Mouse (Mus musculus): Measurements from ENCODE around the gene Usp4. TPM values are rescaled to one million over a fixed set of nuclear protein-coding genes. Genes with fewer than 3 reads are reported as not detected.
A peak's percentile ranks its signal among the peaks of the same experiment; 100 is the strongest.

Gene Usp4
- polyA plus RNA-seq, 1 experiment from 2014 or later, result 132 TPM

GRCm38 (mm10) chr9:108343835-108344234 lies 3.8 kb upstream of the Usp4 start:
- no peak for ATAC-seq
- Histone ChIP-seq H3K27ac (no peak overlapping the region), H3K4me1 (peaks cover 29% of the 10 kb centered on the region), H3K9ac (no peak overlapping the region), H3K9me3 (replicated peaks) (no peaks in the 10 kb centered on the region), H3K4me2 (no peak overlapping the region), H3K36me3 (ENCODE audit: poor library complexity, severe bottlenecking) (no peaks in the 10 kb centered on the region), H3K4me3 (no peak overlapping the region), H3K27me3 (no peaks in the 10 kb centered on the region)
- WGBS, result 100% methylated on average over 1 of the region's 1 CpGs

GRCm38 (mm10) chr9:108344471-108344870 lies 3.2 kb upstream of the Usp4 start:
- no peak overlapping the region for H3K27ac ChIP-seq
- H3K4me2 ChIP-seq, result no peak overlapping the region
- H3K4me1 ChIP-seq, result peaks cover 36% of the 10 kb centered on the region
- no peak overlapping the region for H3K4me3 ChIP-seq
- no peaks in the 10 kb centered on the region for H3K27me3 ChIP-seq
- no peaks in the 10 kb centered on the region for H3K36me3 ChIP-seq (ENCODE audit: poor library complexity, severe bottlenecking)
- H3K9me3 ChIP-seq (replicated peaks), result no peaks in the 10 kb centered on the region
- ATAC-seq, result no peak
- 79% methylated on average over 4 of the region's 4 CpGs for WGBS
- H3K9ac ChIP-seq, result no peak overlapping the region

GRCm38 (mm10) chr9:108347024-108347423 lies 629 bp upstream of the Usp4 start:
- peak overlapping the region; percentile 81 for H3K4me2 ChIP-seq
- peaks cover 29% of the 10 kb centered on the region for H3K4me1 ChIP-seq
- H3K36me3 ChIP-seq (ENCODE audit: poor library complexity, severe bottlenecking), result peaks cover 24% of the 10 kb centered on the region
- H3K9me3 ChIP-seq (replicated peaks), result no peaks in the 10 kb centered on the region
- 7% methylated on average over 11 of the region's 11 CpGs for WGBS
- H3K27ac ChIP-seq, result peak overlapping the region; percentile 92
- H3K4me3 ChIP-seq, result peak overlapping the region; percentile 95
- peak overlapping the region; percentile 94 for H3K9ac ChIP-seq
- ATAC-seq, result no peak
- no peaks in the 10 kb centered on the region for H3K27me3 ChIP-seq

GRCm38 (mm10) chr9:108348290-108348680 lies 632 bp downstream of the Usp4 start:
- Histone ChIP-seq H3K27me3 (no peaks in the 10 kb centered on the region), H3K36me3 (ENCODE audit: poor library complexity, severe bottlenecking) (peaks cover 36% of the 10 kb centered on the region), H3K9ac (peak overlapping the region; percentile 94), H3K4me1 (peaks cover 29% of the 10 kb centered on the region), H3K4me2 (peak overlapping the region; percentile 81), H3K27ac (peak overlapping the region; percentile 92; the same call in 1 of the 2 replicates), H3K4me3 (peak overlapping the region; percentile 95), H3K9me3 (replicated peaks) (no peaks in the 10 kb centered on the region)
- ATAC-seq, result no peak; the same call in 1 of the 2 replicates
- WGBS, result 9% methylated on average over 14 of the region's 14 CpGs

GRCm38 (mm10) chr9:108349727-108350126 lies 2.1 kb downstream of the Usp4 start:
- no peaks in the 10 kb centered on the region for H3K27me3 ChIP-seq
- peaks cover 29% of the 10 kb centered on the region for H3K4me1 ChIP-seq
- whole genome bisulfite sequencing, result 91% methylated on average over 4 of the region's 4 CpGs
- peaks cover 51% of the 10 kb centered on the region for H3K36me3 ChIP-seq (ENCODE audit: poor library complexity, severe bottlenecking)
- no peak overlapping the region for H3K27ac ChIP-seq
- no peaks in the 10 kb centered on the region for H3K9me3 ChIP-seq (replicated peaks)
- ATAC-seq, result no peak
- H3K9ac ChIP-seq, result no peak overlapping the region
- H3K4me3 ChIP-seq, result no peak overlapping the region
- H3K4me2 ChIP-seq, result no peak overlapping the region

GRCm38 (mm10) chr9:108378234-108378633 lies 30.6 kb downstream of the Usp4 start:
- no peaks in the 10 kb centered on the region for H3K9me3 ChIP-seq (replicated peaks)
- peaks cover 97% of the 10 kb centered on the region for H3K36me3 ChIP-seq (ENCODE audit: poor library complexity, severe bottlenecking)
- H3K4me1 ChIP-seq, result no peaks in the 10 kb centered on the region
- no peaks in the 10 kb centered on the region for H3K27me3 ChIP-seq
- no peak overlapping the region for H3K9ac ChIP-seq
- H3K4me2 ChIP-seq, result no peak overlapping the region
- WGBS, result 93% methylated on average over 9 of the region's 9 CpGs
- no peak overlapping the region for H3K27ac ChIP-seq
- ATAC-seq, result no peak
- no peak overlapping the region for H3K4me3 ChIP-seq

- Histone ChIP-seq H3K9ac (no peak overlapping the region), H3K36me3 (ENCODE audit: poor library complexity, severe bottlenecking) (peaks cover 97% of the 10 kb centered on the region), H3K4me1 (no peaks in the 10 kb centered on the region), H3K9me3 (replicated peaks) (no peaks in the 10 kb centered on the region), H3K27ac (no peak overlapping the region), H3K4me2 (no peak overlapping the region), H3K4me3 (no peak overlapping the region), H3K27me3 (no peaks in the 10 kb centered on the region)
- no peak for ATAC-seq
- 95% methylated on average over 5 of the region's 5 CpGs for WGBS
Observed at GRCm38 (mm10) chr9:108378736-108379135, 31.1 kb downstream of the Usp4 start.

- H3K36me3 ChIP-seq (ENCODE audit: poor library complexity, severe bottlenecking), result peaks cover 97% of the 10 kb centered on the region
- no peaks in the 10 kb centered on the region for H3K27me3 ChIP-seq
- H3K9me3 ChIP-seq (replicated peaks), result no peaks in the 10 kb centered on the region
- 87% methylated on average over 4 of the region's 4 CpGs for WGBS
- ATAC-seq, result no peak
- no peak overlapping the region for H3K9ac ChIP-seq
- no peak overlapping the region for H3K4me3 ChIP-seq
- H3K4me1 ChIP-seq, result no peaks in the 10 kb centered on the region
- no peak overlapping the region for H3K4me2 ChIP-seq
- no peak overlapping the region for H3K27ac ChIP-seq
Observed at GRCm38 (mm10) chr9:108379294-108379693, 31.6 kb downstream of the Usp4 start.

GRCm38 (mm10) chr9:108381382-108381781 lies 33.7 kb downstream of the Usp4 start:
- H3K4me2 ChIP-seq, result no peak overlapping the region
- ATAC-seq, result no peak
- WGBS, result 97% methylated on average over 9 of the region's 9 CpGs
- no peaks in the 10 kb centered on the region for H3K9me3 ChIP-seq (replicated peaks)
- no peak overlapping the region for H3K9ac ChIP-seq
- H3K27me3 ChIP-seq, result no peaks in the 10 kb centered on the region
- H3K36me3 ChIP-seq (ENCODE audit: poor library complexity, severe bottlenecking), result peaks cover 99% of the 10 kb centered on the region
- H3K27ac ChIP-seq, result no peak overlapping the region
- no peak overlapping the region for H3K4me3 ChIP-seq
- no peaks in the 10 kb centered on the region for H3K4me1 ChIP-seq

GRCm38 (mm10) chr9:108385006-108385405 lies 37.4 kb downstream of the Usp4 start:
- H3K9me3 ChIP-seq (replicated peaks), result no peaks in the 10 kb centered on the region
- no peaks in the 10 kb centered on the region for H3K4me1 ChIP-seq
- no peak overlapping the region for H3K4me3 ChIP-seq
- peaks cover 98% of the 10 kb centered on the region for H3K36me3 ChIP-seq (ENCODE audit: poor library complexity, severe bottlenecking)
- ATAC-seq, result no peak
- H3K9ac ChIP-seq, result no peak overlapping the region
- no peak overlapping the region for H3K27ac ChIP-seq
- 88% methylated on average over 7 of the region's 7 CpGs for WGBS
- H3K4me2 ChIP-seq, result no peak overlapping the region
- H3K27me3 ChIP-seq, result no peaks in the 10 kb centered on the region

GRCm38 (mm10) chr9:108386816-108387215 lies 39.2 kb downstream of the Usp4 start:
- Histone ChIP-seq H3K9ac (no peak overlapping the region), H3K9me3 (replicated peaks) (no peaks in the 10 kb centered on the region), H3K36me3 (ENCODE audit: poor library complexity, severe bottlenecking) (peaks cover 97% of the 10 kb centered on the region), H3K27me3 (no peaks in the 10 kb centered on the region), H3K4me1 (no peaks in the 10 kb centered on the region), H3K4me3 (no peak overlapping the region), H3K4me2 (no peak overlapping the region), H3K27ac (no peak overlapping the region)
- WGBS, result 94% methylated on average over 4 of the region's 4 CpGs
- ATAC-seq, result no peak

GRCm38 (mm10) chr9:108388601-108389000 lies 40.9 kb downstream of the Usp4 start:
- WGBS, result 91% methylated on average over 10 of the region's 10 CpGs

GRCm38 (mm10) chr9:108389220-108389619 lies 41.6 kb downstream of the Usp4 start:
- Histone ChIP-seq H3K27me3 (no peaks in the 10 kb centered on the region), H3K36me3 (ENCODE audit: poor library complexity, severe bottlenecking) (peaks cover 97% of the 10 kb centered on the region), H3K9me3 (replicated peaks) (no peaks in the 10 kb centered on the region), H3K4me1 (no peaks in the 10 kb centered on the region), H3K9ac (no peak overlapping the region), H3K4me3 (no peak overlapping the region), H3K4me2 (no peak overlapping the region), H3K27ac (no peak overlapping the region)
- no peak for ATAC-seq
- WGBS, result 86% methylated on average over 6 of the region's 6 CpGs

More at GRCm38 (mm10) chr9:108388601-108389000, 40.9 kb downstream of the Usp4 start:
- Histone ChIP-seq H3K4me1 (no peaks in the 10 kb centered on the region), H3K4me3 (no peak overlapping the region), H3K27ac (no peak overlapping the region), H3K27me3 (no peaks in the 10 kb centered on the region), H3K4me2 (no peak overlapping the region), H3K9me3 (replicated peaks) (no peaks in the 10 kb centered on the region), H3K36me3 (ENCODE audit: poor library complexity, severe bottlenecking) (peaks cover 97% of the 10 kb centered on the region), H3K9ac (no peak overlapping the region)
- ATAC-seq, result no peak

Measured in forebrain, embryonic 13.5 days (tissue).